Mouse (Mus musculus) olfactory bulb, adult 2 months (tissue): ENCODE measurements around the gene Fam174b. TPM values are rescaled to one million over a fixed set of nuclear protein-coding genes. Genes with fewer than 3 reads are reported as not detected.

Experiments used
- H3K27ac ChIP-seq: fragments of 200-500 bp; 2 replicates; pipeline ENCODE4 v1.5.1; 2012; ENCODE audit warnings: low read depth, low read length; ENCODE audit not compliant: insufficient read depth
- H3K4me1 ChIP-seq: fragments of 200-500 bp; 2 replicates; pipeline ENCODE4 v1.6.1; 2012; ENCODE audit warnings: low read length; ENCODE audit not compliant: control insufficient read depth, insufficient read depth
- H3K4me3 ChIP-seq: fragments of 200-500 bp; 2 replicates; pipeline ENCODE4 v1.5.1; 2012; ENCODE audit warnings: mild to moderate bottlenecking, low read depth, low read length, moderate library complexity; ENCODE audit not compliant: insufficient read depth
- CTCF ChIP-seq: fragments of 200-500 bp; IDR thresholded peaks from 2 replicates; pipeline ENCODE4 v1.5.1; 2012; ENCODE audit warnings: low read depth, mild to moderate bottlenecking, low read length, moderate library complexity; ENCODE audit not compliant: insufficient read depth
- POLR2A ChIP-seq: fragments of 200-500 bp; IDR thresholded peaks from 2 replicates; pipeline ENCODE4 v1.6.1; 2012; ENCODE audit warnings: mild to moderate bottlenecking, low read depth, low read length, moderate library complexity; ENCODE audit not compliant: insufficient read depth
- WGBS: fragments of 180-500 bp; shearing (Covaris S2); methylation state at CpG from one replicate; pipeline ENCODE4 v1.1.7; 2018; 5-methylcytosine and 5-hydroxymethylcytosine counted together
- polyA plus RNA-seq: library from polyadenylated mRNA; stranded (reverse); fragments of >200 nt; gene quantifications from 2 replicates; pipeline ENCODE4 v1.2.4, GENCODE M21; 2012; ENCODE audit warnings: low replicate concordance; ENCODE audit not compliant: missing spikeins, insufficient read depth, insufficient read length

Fam174b gene
- polyA plus RNA-seq, 1 experiment: not detected

DNA sequence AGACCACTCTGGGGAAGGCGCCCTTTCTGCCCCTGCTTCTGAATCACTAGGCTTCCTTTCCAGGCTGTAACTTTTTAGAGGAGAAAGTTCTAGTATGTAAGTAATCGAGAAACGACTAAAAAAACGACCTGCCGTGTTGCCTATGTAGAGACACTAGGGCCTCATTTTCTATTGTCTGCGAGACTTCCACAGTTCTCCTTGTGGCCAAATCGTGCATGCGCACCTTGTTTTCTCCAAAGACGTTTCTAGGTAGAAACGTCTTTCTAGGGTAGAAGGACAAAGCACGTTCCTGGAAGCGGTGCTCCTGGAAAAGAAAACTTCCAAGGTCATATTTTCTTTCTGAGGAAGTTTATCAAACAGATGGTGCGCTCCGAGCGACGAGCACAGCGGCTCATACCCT, 79.3 kb downstream of the Fam174b start:
- Histone ChIP-seq H3K4me1 (no peaks in the 10 kb centered on the region), H3K27ac (no peak overlapping the region), H3K4me3 (no peak overlapping the region)
- no peak for TF ChIP-seq POLR2A
- no peak for TF ChIP-seq CTCF
- WGBS: 85% methylated on average over 17 of the region's 17 CpGs

Other genes with a start within 250 kb of the Fam174b start
- 211 and 544 TPM in 2 replicates for gene Chd2, start 198.5 kb upstream of the Fam174b start, polyA plus RNA-seq